Mouse (Mus musculus) ovary, postnatal 36 days (tissue): ENCODE measurements around the gene Asic3.

Experiments used
- DNase-seq: peaks from one replicate; pipeline ENCODE4 v3.0.0; 2022; ENCODE audit warnings: low spot score, mixed read lengths

Asic3 gene

DNA sequence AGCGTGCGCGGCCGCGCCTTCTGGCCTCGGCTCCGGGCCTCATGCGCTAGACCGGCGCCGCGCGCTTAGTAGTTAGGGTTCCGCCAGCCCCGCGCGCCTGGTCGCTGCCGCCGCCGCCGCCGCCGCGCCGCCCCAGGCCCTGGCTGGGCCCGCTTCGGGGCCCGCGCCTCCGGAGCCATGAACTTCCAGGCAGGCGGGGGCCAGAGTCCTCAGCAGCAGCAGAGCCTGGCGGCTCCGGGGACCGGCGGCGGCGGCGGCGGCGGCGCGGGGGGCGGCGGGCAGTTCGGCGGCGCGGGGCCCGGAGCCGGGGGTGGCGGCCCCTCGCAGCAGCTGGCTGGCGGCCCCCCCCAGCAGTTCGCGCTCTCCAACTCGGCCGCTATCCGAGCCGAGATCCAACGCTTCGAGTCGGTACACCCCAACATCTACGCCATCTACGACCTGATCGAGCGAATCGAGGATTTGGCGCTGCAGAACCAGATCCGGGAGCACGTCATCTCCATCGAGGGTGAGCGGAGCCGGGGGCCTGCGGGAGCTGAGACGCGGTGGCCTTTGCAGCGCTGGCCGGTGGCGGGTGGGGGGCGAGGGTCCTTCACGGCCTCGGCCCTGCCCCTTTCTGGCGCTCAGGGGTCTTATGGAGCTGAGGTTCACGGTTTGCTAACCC, 39.0 kb downstream of the Asic3 start, which contains the start of gene Agap3:
Gene Agap3 (plus strand): TSS at position 148 of the 661 bp plus-strand sequence.
- peak; percentile 45 for DNase-seq

DNA sequence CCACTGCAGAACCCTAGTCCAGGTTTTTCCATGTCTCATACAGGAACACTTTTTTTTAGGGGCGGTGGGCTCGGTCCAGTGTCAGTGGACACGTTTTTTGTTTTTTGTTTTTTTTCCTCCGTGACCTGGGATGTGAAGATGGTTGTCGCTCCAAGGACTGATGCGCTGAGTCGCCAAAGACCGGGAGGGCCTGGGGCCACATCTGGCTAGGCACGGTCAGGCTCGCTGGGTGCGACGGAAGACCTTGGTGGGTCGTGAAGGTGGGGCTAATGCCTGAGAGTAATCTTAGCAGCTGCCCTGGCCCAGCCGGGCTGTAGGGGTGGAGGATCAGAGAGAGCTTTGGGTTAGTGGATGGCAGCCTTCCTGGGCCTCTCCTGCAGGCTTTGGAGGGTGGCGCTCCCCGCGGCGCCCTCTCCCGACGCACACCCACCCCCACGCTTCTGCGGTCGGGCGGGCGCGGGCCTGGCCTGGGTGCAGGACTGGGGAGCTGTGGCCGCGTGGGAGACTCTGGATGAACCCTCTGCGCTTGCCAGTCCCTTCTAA, 39.6 kb downstream of the Asic3 start:
- DNase-seq: peak; percentile 56

DNA sequence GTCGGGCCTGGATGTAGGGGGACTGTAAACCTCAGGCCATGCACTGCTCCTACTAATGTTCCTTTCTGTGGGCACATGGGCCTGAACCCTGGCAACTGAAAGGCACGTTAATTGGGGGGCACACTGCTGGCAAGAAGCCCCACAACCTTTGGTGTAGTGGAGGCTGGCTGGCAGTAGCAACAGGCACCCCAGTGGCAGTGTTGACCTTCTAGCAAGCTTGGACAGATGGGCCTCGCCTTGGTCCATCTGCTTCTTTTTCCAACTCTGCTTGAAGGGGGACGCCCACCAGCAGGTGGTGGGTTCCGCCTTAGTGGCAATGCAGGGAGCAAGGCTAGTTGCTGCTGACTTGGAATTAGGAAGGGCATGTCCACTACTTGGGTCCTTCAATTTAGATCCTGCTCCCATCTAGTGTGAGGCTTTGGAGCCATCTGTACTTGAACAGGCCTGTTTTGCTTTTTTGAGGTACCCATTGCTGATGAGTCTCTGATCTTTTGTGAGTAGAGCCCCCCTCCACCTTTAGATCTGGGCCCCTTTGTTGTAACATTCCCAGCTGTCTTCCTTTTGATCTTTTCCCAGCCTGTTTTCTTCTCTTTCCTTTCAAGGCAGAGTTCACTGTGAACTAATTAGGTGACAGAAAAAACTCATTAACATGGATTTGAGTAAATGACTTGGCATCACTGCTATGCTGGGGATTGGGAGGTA, 40.2 kb downstream of the Asic3 start:
- no peak for DNase-seq

- DNase-seq: no peak
Observed at GRCm38 (mm10) chr5:24453985-24454303, 40.8 kb downstream of the Asic3 start.

GRCm38 (mm10) chr5:24455076-24455475, 41.9 kb downstream of the Asic3 start:
- DNase-seq: no peak

- DNase-seq: no peak
Observed at GRCm38 (mm10) chr5:24455613-24456012, 42.4 kb downstream of the Asic3 start.

DNA sequence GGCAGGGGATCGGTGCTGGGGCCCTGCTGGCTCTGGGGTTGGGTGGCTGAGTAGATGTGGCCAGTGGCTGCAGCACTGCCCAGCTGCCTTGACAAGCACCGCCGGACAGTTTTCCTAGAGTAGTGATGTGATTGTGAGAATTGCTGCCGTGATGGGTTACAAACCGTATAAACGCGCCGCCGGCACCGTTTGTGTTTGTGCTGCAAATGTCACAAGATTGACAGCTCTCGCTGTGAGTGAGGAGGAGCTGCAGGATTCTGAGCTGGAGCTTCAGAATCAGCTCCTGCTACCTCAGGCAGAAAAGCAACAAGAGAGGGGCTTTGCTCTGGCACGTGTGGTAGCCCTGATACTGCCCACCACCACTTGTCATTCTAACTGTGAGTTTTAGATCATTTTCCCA, 53.6 kb downstream of the Asic3 start:
- no peak for DNase-seq
